Mouse (Mus musculus) kidney, adult 9 months (tissue): Measurements from ENCODE around the gene Tmem121.

Experiments
- DNase-seq: peaks from one replicate; pipeline ENCODE4 v3.0.0; 2022

The Tmem121 gene

DNA sequence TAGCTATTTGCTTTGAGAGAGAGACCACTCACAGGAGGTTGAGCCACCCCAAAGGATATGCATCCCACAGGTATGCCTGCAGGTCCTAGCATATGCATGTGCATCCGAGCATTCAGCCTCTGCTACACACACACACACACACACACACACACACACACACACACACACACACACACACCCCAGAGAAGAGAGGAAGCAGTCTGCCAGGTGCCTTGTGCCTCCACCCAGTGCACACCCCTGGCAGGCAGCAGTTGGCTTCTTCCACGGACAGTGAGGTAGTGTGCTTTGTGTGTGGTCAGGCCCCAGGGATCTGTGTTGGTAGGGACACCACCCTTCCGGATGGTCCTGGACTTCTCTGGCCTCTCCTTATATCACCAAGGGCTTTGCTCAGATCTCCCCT lies 35.8 kb upstream of the Tmem121 start:
- no peak for DNase-seq

DNA sequence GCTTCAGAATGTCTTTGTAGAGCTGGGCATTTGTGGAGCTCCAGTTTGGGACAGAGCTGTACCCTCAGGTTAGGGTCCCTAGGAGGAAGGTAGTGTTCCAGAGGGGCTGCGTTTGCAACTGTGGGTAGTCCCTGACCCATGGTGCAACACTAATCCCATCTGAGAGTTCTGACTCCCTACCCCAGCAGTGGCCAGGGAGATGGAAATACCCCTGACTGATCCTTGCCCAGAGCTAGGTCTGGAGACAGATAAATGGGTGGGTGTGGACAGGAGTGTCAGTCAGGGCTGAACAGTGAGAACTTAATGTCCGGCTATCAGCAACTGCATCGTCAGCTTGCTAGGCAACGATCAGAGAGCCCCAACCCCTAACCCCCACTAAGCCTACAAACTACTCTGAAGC lies 35.1 kb upstream of the Tmem121 start:
- no peak for DNase-seq

DNA sequence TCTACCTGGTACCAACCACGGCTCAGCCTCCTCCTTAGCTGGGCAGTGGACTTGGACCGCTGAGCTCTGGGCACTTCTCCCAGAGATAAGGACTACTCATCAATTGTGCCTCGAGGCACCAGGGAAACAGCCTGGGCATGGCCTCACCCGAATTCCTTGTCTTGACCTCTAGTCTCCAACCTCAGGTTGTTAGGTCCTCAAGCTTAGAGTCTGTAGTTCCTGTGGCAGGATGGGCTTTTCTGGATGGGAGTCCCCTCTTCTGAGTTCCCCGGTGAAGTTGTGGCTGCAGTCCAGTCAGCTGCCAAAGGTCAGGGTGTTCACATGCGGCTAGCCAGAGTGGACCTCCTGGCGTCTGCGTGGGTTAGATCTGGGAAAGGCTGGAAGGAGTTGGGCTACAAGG lies 34.7 kb upstream of the Tmem121 start:
- DNase-seq = no peak

DNA sequence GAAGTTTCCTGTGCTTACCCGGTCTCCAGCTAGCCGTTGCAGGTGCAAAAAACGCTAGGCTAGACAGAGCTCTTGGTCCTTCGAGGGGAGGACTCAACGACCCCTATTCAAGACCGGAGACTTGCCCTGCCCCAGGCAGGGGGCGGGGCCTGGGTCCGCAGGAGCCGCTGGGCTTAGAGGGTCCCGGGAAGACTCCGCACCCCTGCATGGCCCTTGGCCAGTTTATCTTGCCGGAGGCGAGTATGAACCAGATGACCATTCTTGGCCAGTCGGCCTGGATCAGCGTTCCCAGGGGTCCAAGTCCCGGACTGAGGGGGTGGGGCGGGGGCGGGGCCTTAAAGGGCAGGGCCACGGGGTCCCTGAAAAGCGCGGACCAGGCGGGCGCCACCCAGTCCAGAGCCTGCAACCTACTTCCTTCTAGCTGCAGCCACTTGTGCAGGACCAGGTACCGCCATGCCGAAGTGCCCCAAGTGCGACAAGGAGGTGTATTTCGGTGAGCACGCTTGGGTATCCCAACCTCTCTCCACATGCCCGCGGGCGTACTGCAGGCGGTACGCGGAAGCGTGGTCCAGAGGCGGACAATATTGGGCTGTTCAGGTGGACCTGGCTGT lies 34.0 kb upstream of the Tmem121 start:
- DNase-seq = no peak

DNA sequence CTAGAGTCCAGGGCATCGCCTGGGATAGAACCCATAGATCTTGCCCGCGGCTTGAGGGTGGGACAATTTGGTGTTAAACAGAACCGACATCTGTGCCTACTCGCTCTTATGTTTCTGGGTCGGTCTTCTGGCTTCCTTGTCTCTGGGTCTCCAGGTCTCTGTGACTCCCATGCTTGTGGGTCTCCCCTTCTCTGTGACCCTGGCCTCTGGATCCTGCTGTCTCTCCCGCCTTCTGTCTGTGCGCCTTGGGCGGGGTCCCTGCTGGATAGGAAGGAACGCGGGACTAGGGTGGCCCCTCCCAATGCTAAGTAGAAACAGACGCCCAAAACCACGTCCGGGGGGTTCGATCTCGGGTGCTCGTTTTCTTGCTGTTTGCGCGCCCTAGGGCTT lies 33.5 kb upstream of the Tmem121 start:
- no peak for DNase-seq

DNA sequence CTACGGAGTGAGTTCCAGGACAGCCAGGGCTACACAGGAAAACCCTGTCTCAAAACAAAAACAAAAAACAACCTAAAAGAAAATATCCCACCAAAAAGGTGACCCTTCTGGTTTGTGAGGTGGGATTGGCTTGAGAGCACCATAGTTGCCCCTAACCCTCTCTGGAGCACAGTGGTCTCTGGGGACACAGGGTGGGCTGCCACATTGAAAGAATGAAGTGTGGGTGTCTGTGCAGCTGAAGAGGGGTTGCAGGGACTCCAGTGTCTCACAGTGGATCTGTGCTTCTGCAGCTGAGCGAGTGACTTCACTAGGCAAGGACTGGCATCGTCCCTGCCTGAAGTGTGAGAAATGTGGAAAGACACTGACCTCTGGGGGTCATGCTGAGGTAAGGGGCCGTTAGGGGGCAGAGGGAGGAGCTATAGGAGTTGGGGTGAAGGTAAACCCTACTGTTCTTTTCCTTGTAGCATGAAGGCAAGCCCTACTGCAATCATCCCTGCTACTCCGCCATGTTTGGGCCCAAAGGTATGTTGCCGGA lies 32.7 kb upstream of the Tmem121 start:
- DNase-seq = no peak

DNA sequence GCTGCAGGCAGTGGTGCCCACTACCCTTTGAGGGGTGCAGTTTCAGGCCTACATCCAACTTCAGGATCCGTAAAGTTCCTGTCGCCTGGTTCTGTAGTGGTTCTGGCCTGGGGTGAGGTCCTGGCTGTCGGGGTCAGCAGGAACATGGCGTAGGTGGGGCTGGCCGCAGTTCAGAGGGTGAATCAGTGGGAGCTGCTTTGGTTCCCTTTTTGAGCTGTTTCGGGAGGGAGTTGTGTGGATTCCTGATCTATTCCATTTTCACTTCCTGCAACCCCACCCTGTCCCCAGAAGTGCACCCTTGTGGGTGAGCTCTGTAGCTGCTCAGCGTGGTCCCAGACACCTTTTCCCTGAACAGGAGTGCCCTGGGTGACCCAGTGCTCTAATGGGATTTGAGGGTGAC lies 31.8 kb upstream of the Tmem121 start:
- no peak for DNase-seq

DNA sequence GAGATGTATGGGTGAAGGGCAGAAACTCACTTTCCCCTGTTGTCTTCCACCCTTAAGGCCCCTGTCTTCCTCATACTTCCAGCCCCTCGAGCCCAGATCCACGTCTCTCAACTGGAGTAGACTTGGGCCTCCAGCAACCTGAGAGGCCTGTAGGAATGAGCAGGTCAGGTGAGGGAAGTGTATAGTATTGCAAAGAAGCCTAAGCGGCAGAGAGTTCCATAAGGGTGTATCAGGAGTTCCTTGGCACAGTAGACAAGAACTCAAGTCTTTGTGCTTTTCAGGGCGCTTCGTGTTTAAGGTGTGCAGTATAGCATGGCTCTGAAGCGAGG lies 31.0 kb upstream of the Tmem121 start:
- DNase-seq = no peak

DNA sequence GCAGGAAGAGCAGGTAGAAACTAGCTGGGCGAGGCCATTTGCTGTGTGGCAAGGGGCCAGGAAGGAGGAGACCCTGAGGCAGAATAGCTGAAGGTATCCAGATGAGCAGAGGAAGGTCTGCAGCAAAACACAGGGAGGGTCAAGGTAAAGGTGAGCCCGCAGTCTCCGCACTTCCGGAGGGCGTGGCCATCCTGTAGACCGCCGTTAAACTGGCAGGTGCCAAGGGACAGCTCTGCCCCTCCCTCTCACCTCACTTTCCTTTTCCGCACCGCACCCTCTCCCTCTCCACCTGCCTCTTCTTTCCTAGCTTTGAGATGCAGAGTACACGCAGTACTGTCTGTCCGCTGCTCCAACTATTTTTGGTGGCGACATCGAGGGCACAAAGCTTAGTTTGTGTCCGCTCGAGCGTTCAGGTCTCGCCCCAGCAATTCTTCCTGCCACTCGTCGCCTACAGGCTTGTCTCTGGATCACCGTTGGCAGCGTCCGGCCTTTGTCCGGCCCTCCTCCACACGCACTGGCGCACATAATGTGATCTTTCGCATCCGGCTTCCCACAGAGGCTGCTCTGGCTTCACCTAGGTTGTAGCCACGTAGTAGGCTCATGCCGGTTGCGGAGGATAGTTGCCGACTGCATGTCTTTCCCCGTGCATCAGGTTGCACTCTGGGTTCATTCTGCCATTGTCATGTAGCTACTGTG lies 30.5 kb upstream of the Tmem121 start:
- DNase-seq = peak; percentile 74

DNA sequence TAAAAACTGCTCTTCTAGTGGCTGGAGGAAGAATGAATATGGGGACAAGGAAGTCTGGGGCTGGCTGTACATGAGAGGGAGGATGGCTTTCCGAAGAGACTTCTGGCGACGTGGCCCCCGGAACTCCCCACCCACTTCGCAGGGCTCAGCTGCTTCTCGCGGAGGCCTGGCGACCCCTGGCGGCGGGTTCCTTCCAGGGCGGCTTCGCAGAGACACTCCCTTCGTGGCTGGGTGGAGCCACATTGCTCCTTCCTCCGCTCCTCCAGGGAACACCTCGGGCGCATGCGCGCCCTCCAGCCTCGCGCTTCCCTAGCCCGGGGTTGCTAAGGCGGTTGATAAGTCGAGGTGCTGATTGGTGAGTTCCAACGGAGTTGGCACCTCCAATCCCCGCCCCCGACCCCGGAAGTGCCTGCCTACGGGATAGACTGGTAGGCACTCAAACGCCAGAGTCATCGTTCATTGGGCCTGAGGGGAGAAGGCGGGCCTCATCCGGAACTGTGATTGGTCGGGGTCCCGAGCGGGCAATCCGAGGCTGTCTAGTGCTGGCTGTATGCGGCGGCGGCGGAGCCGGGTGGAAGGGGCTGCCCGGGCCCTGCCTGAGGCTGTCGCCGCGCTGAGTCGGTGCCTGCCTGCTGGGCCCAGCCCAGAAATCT lies 29.7 kb upstream of the Tmem121 start, which contains the start of gene Tedc1:
TSS of gene Tedc1 (plus strand) at position 535 of the 653 bp plus-strand sequence.
- DNase-seq = peak; percentile 99

DNA sequence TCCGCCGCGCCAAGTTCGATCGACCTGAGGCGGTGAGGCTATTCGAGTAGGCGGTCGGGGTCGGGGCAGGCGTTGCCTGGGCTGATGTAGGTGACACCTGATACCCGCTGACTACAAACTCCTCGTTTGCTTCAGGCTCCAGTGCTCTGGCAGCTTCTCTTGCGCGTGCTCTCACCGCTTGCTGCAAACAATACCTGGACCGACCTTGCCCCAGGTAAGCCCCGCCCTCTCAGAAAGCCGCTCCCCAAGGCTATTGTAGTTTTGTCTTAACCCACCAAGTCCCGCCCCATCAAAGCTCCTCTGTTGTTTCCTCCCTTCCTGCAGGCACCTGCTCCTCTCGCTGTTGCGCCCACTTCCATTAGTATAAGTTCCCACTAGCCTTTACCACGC lies 29.2 kb upstream of the Tmem121 start:
- no peak for DNase-seq

DNA sequence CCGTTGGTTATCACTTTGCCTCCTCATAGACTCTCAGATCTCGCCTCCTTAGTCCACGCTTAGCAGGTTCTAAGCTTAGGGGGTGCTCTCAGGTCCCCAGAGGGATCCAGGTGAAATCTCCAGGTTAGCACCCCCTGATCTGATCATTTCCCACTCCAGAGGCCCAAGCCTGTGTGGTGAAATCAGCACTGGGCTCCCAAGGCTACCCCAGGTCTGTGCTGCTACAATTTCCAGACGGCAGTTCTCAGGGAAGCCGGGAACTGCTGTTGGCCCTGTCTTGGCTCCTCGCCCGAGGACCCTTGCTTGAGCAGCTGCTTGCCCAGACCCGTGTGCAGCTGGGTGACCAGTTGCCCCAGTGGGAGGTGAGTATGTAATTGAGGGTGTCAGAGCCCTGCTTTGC lies 28.7 kb upstream of the Tmem121 start:
- no peak for DNase-seq

DNA sequence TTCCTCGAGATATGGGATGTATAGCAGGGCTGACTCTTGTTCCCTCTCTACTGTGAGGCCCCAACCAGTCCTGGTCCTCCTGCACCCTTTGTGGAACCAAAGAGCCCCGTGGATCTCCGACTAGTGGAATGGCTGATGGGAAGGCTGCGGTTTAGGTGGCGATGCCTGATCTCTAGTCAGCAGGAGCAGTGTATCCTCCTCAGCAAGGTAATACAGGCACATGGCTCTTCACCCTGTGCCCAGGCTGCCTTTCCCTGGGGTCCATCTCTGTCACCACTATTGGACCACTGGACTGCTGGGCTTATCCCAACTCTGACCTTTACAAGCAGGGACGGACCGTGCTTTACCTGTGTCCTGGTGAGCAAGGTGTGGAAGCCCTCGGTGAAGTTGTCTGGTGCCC lies 28.2 kb upstream of the Tmem121 start:
- no peak for DNase-seq

DNA sequence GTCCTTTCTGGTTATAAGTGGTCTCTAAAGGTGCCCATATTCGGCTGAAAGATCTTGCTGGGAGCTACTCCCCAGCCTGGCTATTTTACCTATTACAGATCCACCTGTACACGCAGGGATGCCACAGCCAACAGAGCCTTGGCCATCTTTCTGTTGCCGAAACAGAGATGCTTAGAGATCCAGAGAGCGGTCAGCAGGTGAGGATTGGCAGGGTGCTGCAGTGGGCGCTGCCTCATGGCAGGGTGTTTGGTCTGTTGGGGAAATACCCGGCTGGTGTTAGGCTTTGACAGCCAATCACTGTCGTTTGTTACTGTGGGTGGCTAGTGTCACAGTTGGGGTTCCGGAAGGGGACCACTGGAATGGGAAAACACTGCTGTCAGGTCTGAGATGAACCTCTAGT lies 27.8 kb upstream of the Tmem121 start:
- DNase-seq = no peak

DNA sequence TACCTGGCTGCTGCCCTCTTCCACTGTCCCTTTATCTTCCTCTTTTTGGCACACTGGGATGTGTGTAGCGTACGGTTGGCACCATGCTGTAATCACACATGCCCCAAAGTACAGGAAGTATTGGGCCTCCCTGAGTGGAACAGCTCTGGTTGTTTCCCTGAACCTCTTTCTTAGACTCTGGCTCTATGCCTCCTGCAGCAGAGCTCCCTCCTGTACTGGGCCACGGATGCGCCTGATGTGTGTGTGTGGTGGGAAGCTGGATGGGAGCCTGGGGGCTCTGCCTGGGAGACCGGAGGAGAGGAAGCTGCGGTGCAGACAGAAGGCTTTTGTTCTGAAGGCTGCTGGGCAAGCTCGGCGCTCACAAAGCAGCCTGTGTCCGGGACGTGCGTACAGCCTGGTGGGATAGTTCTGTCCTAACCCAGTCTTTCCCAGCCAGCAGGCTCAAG lies 22.1 kb upstream of the Tmem121 start:
- DNase-seq = no peak

DNA sequence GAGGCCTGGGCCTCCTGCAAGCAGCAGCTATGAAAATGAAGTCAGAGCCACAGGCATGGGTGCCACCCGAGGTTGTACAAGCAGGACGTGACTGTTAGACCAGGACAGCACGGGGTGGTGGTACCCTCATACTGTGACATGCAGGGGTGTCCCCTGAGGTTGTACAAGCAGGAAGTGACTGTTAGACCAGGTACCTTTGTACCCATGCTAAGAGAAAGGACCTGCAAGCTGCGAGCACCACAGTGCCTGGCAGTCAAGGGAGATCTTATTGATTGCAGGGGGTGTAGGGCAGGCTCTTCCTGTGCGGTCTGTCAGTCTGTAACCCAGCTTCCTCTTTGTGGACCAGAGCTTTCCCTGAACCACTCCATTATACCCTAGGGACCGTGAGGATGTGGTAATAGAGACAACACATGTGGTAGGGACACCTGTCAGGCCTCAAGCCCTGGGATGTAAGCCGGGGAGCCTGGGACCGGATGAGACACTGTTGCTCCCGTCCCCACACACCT lies 17.6 kb upstream of the Tmem121 start:
- DNase-seq = no peak

DNA sequence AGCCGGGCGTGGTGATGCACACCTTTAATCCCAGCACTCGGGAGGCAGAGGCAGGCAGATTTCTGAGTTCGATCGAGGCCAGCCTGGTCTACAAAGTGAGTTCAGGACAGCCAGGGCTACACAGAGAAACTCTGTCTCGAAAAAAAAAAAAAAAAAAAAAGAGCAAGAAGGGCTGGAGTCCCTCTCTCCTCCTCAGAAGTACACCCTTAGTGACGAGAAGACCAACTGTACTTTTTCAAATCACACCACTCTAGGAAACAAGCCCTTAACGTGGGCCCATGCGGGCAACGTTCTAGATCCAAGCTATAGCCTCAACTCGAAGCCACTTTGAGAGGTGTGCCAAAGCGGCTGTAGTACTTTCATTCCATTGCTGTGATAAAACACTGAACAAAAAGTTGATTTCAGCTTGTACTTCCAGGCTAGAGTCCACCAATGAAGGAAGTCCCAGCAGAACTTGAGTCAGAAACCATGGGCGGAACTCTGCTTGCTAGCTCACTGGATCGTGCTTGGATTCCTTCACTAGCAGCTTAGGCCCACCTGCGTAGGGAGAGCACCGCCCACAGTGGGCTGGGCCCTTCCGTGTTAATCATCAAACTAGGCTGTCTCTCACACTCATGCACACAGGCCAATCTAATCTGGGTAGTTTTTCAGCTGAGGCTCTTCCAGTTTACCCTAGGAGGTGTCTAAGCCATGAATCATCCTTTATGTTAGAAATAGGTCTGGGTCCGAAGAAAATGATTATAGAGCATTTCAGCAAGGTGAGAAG lies 8.6 kb upstream of the Tmem121 start:
- no peak for DNase-seq

DNA sequence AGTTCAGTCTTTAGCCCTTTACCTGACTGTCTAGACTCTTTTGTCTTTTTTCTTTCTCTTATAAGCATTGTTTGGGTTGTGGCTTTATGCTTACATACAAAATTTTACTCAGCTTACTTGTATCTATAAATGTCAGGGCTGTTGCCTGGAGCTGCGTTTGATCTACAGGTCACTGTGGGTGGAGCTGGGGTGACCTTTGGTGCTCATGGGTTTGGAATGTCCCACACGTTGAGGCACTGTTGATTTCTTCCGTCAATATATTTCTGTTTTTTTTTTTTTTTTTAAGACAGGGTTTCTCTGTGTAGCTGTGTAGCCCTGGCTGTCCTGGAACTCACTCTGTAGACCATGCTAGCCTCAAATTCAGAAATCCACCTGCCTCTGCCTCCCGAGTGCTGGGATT lies 4.7 kb upstream of the Tmem121 start:
- DNase-seq = no peak

DNA sequence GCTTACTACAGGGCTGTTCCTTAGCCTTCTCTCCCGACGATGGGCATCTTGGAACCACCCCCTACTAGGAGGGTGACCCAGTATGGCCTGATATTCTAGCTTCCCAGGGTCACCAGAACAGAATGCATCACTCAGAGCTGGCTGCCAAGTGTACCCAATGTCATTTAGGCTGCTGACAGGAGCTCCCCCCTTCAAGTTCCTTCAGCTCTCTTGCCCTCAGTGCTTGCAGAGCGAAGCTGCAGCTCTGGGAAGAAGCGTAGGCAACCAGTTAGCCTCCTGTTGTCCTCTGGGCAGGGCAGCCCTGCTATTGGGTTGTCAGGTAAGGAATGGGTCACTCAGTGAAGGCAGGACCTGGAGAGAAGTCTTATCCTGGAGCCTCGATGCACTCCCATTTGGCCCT lies 785 bp upstream of the Tmem121 start:
- no peak for DNase-seq

DNA sequence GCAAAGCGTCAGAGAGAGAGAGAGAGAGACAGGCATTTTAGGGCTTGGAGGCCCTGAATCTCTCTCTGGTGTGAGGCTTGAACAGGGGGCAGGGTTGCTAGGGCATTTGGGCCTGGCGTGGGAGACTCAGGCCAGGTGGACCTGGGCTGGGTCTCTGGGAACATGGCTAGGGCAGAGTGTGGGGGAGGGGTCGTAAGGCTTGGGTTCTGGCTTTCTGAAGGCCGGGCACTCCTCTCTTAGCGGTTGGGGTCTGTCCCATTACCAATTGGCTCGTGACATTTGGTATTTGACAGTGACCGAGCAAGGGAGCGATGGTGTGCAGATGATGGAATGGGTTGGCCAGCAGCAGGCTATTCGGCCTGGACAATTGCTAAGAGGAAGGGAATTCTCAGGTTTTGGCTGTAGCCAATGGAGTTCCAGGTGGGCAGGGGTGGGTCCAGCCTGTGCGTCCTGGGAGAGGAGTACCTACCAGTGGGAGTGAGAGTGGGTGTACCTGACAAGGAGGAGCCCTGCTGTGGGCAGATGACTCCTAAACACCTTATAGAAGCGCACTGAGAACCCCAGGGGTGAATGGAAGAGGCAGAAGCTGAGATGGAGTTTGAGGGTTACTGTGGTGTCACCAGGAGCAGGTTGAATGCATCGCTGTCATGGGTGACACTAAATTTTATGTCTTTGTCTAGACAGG lies 738 bp downstream of the Tmem121 start:
- DNase-seq = no peak

DNA sequence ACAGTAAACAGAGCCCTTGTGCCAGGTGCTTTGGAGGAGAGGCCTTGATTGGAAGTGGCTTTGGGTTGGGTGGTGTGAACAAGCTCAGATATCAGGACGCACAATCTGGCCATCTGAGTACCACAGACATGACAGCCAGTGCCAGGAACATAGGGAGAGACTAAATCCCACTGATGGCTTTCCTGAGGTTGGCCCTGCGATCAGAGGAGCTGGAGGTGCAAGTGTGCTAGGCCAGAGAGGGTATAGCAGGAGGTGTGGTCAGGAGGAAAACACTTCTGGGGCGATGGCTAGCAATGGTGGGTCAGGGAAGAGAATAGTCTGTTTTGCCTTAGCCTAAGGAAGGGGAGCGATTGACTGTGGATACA lies 1.3 kb downstream of the Tmem121 start:
- DNase-seq = no peak

DNA sequence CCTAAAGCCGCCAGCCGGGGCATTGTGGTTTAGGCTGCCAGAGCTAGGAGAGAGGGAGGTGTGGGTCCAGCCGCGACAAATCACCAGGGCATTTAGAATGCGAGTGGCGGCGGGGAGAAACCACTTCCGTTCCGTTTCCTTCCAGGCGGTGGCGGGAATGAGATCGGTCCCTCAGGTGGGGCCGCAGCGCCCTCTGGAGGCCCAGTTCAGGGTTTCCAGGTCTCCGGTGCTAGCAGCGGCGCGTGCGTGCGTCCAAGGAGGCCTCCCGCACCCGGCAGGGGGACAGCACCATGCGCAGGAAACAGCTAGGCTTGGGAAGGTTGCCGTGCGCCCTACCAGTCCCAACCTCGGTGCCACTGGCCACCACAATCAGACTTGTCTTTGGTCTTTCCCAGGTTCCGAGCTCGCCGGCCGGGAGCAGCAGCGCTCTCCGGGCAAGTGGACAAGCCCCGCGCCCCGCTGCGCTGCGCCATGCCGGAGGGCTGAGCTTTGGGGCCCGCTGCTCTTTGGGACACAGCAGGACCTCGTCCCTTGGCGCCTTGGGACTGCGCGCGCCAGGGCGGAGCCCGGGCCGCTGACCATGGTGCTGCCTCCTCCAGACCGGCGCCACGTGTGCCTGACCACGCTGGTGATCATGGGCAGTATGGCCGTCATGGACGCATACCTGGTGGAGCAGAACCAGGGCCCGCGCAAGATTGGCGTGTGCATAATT lies 2.0 kb downstream of the Tmem121 start:
- peak; percentile 46 for DNase-seq
